Mouse (Mus musculus) skeletal muscle tissue, postnatal 0 days (tissue): ENCODE results near the gene Pkd2l1. TPM values are rescaled to one million over a fixed set of nuclear protein-coding genes. Genes with fewer than 3 reads are reported as not detected.

ENCODE experiments used
- polyA plus RNA-seq: library from polyadenylated mRNA; unstranded; fragments of >200 nt; fragmentation: Nextera tagmentation; extraction: Ambion mirVana; gene quantifications from 2 replicates; pipeline ENCODE4 v1.2.1, GENCODE M21; 2015

Gene Pkd2l1
- polyA plus RNA-seq, result not detected in 2 replicates

DNA sequence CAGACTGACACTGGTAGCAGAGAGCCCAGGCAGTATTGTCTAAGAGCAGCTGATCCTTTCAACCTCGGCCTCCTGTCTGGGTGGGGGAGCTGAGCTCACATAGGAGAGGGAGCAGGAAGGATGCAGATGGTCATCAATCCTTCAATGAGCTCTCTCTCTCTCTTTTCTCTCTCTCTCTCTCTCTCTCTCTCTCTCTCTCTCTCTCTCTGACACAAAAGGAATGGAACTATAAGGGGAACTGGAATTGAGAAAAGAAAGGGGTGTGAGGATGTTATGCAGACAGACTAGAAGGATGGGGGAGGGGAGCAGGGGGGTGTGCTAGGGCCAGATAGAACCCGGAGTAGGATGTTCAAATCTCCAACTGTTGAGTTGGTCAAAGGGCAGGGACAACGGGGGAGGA, at the start of gene Pkd2l1:
Gene Pkd2l1, minus strand, starts transcription at position 101 of the 400 bp plus-strand sequence.

DNA sequence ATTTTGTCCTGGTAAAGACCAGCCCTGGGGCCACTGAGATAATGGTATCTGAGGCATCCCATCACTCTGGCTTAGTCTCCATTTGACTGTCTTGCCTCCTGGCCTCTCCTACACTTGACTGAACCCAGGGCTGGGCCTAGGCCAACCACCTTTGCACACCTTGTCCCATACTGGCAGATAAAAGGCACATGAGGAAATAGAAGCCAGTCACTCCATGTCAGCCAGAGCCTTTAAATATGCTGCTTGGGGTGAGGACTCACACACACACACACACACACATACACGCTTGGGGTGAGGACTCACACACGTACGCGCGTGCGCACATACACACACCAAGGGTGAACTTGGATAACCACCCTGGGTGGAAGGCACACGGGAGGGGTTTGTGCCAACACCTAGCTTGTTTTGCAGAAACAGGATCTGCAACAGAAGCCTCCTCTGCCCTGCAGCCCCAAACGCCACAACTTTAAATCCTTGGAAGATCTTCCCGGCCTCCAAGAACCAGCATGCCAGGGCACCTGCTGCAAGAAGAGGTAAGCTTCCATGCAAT, 10.8 kb upstream of the Pkd2l1 start, which contains the start of gene Scd3:
Gene Scd3, plus strand, starts transcription at position 255 of the 550 bp plus-strand sequence.

DNA sequence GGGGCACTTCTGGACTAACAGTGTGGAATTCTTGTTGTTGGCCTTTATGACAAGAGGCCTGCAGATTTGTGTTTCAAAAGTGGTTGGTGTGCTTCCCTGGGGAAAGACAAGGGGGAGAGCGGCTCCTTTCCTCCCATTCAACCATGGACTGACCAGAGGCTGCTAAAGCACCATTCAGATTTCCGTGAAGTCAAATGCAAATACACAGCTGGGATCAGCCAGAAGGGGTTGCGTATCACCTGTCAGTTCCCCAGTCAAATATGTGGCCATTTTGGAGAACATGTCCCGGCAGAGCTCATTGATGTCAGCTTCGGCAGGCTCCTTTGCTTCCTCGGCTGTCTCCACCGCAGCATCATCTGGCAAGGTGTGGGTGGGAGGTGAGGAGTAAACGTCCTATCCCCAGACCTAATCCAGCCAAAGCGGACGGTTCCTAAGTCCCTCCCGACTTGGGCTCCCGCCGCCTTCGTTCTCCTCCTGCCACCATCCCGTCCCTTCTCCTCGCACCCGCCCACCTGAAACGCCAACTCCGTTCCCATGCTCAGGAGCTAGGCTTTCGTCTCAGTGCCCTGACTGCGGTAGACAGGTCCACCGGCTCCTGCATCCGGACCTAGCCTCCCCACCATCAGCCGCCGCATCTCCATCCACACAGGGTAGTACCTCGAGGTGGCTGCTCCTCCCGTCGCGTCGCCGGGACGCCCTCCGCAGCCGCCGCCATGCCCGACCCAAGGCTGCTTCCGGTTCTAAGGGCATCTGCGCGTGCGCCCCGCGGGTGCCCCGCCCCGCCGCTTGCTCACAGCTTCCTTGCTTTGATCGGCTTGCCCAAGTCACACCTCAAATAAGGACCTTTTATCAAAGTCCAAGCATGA, 46.3 kb downstream of the Pkd2l1 start, which contains the start of gene Bloc1s2:
Gene Bloc1s2, minus strand, starts transcription at position 745 of the 866 bp plus-strand sequence.

DNA sequence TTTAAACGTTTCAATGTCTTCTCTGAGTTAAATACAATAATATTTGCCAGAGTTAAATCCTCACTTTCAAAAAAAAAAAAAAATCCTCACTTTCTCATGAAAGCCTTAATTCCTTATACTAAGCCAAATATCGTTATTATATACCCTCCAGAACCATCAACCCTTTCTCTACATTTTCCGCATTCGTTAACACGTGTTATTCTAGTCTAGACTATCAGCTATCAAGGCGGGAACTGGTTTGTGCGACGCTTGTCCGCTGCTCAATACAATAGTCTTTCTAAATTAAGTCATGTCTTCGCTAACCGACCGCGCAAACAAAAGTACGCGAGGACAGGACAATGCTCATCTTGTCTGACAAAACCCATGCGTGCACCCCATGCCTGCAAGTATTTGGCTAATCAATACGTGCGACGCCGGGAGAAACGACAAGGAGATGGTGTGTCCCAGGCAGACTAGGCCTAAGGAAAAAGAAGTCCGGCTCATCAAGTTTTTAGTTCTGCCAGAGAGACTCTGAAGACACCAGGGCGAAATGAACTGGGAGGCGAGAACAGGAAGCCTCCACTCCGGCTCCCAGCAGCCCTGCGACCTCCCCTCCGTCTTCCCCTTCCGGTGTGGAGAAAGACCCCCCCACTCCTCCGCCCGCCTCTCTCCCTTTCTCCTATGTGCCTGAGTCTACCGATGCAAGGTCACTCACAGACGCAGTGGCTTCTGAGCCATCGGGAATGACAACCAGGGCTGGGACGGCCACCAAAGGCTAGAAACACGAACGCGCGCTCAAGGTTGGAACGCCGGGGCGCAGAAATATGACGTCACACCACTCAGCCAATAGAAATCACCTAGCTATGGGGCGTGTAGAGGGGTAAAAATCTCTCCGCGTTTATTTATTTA, 56.9 kb downstream of the Pkd2l1 start, which contains the start of gene Cwf19l1:
Gene Cwf19l1, minus strand, starts transcription at position 805 of the 888 bp plus-strand sequence.

DNA sequence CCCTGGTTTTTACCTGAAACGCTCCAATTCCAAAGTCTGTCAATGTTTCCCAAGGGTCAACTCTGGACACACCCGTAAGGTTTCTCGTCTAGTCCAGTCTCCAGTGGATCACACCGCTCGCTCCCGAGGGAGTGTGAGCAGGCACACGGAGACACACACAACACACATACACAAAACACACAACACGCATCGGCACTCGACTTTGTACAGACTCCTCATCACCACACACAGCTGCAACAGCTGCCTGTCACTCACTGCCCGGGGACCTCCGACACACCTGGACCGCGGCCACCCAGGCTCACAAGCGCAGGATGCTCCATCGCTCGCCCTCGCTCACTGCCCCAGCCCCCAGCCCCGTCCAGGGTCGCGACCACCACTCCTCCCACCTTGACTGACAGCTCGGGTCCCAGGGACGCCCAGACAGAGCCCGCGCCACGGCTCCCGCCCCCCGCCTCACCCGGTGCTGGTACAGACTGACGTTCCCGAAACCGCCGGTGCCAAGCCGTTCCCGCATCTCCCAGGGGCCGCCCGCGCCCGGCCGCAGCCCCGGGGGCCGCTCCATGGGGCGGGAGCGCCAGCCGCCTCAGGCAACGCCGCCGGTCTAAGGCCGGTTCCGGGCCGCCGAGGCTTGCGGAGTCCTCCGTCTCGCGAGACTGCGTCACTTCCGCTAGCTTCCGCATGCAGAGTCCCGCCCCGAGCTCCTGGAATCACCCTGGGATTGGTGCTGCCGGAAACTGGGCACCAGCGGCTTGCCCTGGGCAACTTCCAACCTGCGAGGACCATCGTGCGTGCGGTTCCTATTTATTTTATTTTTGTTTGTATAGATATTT, 85.2 kb downstream of the Pkd2l1 start, which contains the start of gene Chuk:
Gene Chuk, minus strand, starts transcription at position 650 of the 830 bp plus-strand sequence.

Other genes starting within 250 kb of the Pkd2l1 start
- 0.11 TPM in 1 of 2 replicates, not detected in the other for gene Cpn1, start 205.9 kb downstream of the Pkd2l1 start, polyA plus RNA-seq
- gene Cyp2c23, start 163.2 kb downstream of the Pkd2l1 start, polyA plus RNA-seq, result 0.32 and 0.42 TPM in 2 replicates
- gene Erlin1, start 122.7 kb downstream of the Pkd2l1 start, polyA plus RNA-seq, result 11.0 and 11.3 TPM in 2 replicates
- gene Chuk, start 85.0 kb downstream of the Pkd2l1 start, polyA plus RNA-seq, result 13.5 and 18.1 TPM in 2 replicates
- gene Cwf19l1, start 56.6 kb downstream of the Pkd2l1 start, polyA plus RNA-seq, result 9.4 and 12.1 TPM in 2 replicates
- gene Bloc1s2, start 46.0 kb downstream of the Pkd2l1 start, polyA plus RNA-seq, result 43.5 and 44.9 TPM in 2 replicates
- 0.05 TPM in 1 of 2 replicates, not detected in the other for gene Scd3, start 10.8 kb upstream of the Pkd2l1 start, polyA plus RNA-seq
- 23.4 and 23.9 TPM in 2 replicates for gene Scd2, start 101.2 kb upstream of the Pkd2l1 start, polyA plus RNA-seq
- 0.05 and 0.26 TPM in 2 replicates for gene Scd4, start 140.7 kb upstream of the Pkd2l1 start, polyA plus RNA-seq
- gene Scd1, start 215.4 kb upstream of the Pkd2l1 start, polyA plus RNA-seq, result 3.4 and 120 TPM in 2 replicates